Mouse (Mus musculus): ENCODE data around the gene Thop1.

- TF ChIP-seq CTCF (IDR thresholded peaks at IDR 0.05; ENCODE audit: borderline replicate concordance, control insufficient read depth, extremely low read depth, insufficient read depth, low read length, poor library complexity): no peak
- TF ChIP-seq POLR2A (IDR thresholded peaks at IDR 0.05; ENCODE audit: control insufficient read depth, extremely low read depth, insufficient read depth, low read length, poor library complexity): no peak
Measured at GRCm38 (mm10) chr10:81120650-81121049, 50.8 kb downstream of the Thop1 start.

Data from thymus, adult 2 months (tissue).